Mouse (Mus musculus) CH12F3 (cell line): ENCODE data around the gene Grap.

Experiments
- in situ Hi-C: fragments of 300-500 bp; cut with MboI; formaldehyde crosslinking; loops from 2 replicates; pipeline ENCODE4 v1.14.3; 2020; ENCODE audit warnings: low sequenced_read_pairs

Grap gene

GRCm38 (mm10) chr11:61676216-61676854, 23.3 kb downstream of the Grap start:
- in situ Hi-C loops: no loop called here

GRCm38 (mm10) chr11:61677709-61678108, 24.6 kb downstream of the Grap start:
- in situ Hi-C loops: no loop called here

GRCm38 (mm10) chr11:61679091-61679866, 26.2 kb downstream of the Grap start:
- in situ Hi-C loops: no loop called here

GRCm38 (mm10) chr11:61683907-61684731, 31.1 kb downstream of the Grap start, which contains the start of gene Fam83g:
Fam83g (plus strand) TSS chr11:61684091.
- in situ Hi-C loops: no loop called here

GRCm38 (mm10) chr11:61685119-61685725, 32.2 kb downstream of the Grap start:
- in situ Hi-C loops: no loop called here

GRCm38 (mm10) chr11:61686141-61686540, 33.1 kb downstream of the Grap start:
- in situ Hi-C loops: no loop called here

GRCm38 (mm10) chr11:61686906-61687453, 33.9 kb downstream of the Grap start:
- in situ Hi-C loops: no loop called here

GRCm38 (mm10) chr11:61687595-61687994, 34.5 kb downstream of the Grap start:
- in situ Hi-C loops: no loop called here

- in situ Hi-C loops: no loop called here
Observed at GRCm38 (mm10) chr11:61692996-61693395, 39.9 kb downstream of the Grap start.

GRCm38 (mm10) chr11:61698852-61699251, 45.8 kb downstream of the Grap start:
- in situ Hi-C loops: no loop called here

- in situ Hi-C loops: no loop called here
Observed at GRCm38 (mm10) chr11:61699460-61699859, 46.4 kb downstream of the Grap start.

GRCm38 (mm10) chr11:61699933-61700332, 46.9 kb downstream of the Grap start:
- in situ Hi-C loops: no loop called here

- in situ Hi-C loops: no loop called here
Observed at GRCm38 (mm10) chr11:61701696-61702095, 48.6 kb downstream of the Grap start.

- in situ Hi-C loops: no loop called here
Observed at GRCm38 (mm10) chr11:61702494-61702893, 49.4 kb downstream of the Grap start.

- in situ Hi-C loops: no loop called here
Observed at GRCm38 (mm10) chr11:61705581-61705980, 52.5 kb downstream of the Grap start.

GRCm38 (mm10) chr11:61706232-61706631, 53.2 kb downstream of the Grap start:
- in situ Hi-C loops: no loop called here

- in situ Hi-C loops: no loop called here
Observed at GRCm38 (mm10) chr11:61708928-61709327, 55.9 kb downstream of the Grap start.

GRCm38 (mm10) chr11:61713157-61713855, 60.2 kb downstream of the Grap start:
- in situ Hi-C loops: no loop called here

GRCm38 (mm10) chr11:61714346-61715117, 61.5 kb downstream of the Grap start:
- in situ Hi-C loops: no loop called here
